Mouse (Mus musculus): ENCODE data around the gene Arhgap25. TPM values are rescaled to one million over a fixed set of nuclear protein-coding genes. Genes with fewer than 3 reads are reported as not detected.

Gene Arhgap25
- total and polyA plus RNA-seq, 2 experiments from 2014 or later: 2.2 to 3.3 TPM

DNA sequence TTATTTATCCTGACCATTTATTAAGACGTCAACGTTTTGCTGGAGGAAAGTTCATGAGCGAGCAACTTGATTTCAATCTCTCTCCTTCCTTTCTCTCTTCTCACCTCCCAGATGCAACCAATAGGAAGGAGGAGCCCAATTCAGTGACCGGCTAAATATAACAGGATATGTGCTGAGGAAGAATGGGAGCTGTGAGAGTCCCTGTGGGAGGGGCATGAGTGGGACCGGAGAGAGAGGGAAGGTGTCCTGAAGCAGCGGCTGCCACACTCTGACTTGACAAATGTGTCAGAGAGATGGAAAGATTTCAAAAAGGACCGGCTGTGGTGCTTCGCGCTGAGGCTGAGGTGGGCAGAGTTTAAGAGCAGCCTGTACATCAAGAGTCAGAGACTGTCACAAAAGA, 2.6 kb upstream of the Arhgap25 start:
- TF ChIP-seq CTCF (IDR thresholded peaks at IDR 0.05; ENCODE audit: low read depth): no peak
- H3K9me3 ChIP-seq (ENCODE audit: low read length): no peaks in the 10 kb centered on the region
- no peak overlapping the region for H3K9ac ChIP-seq
- no peak overlapping the region for H3K4me2 ChIP-seq (ENCODE audit: low read depth)
- no peak overlapping the region for H3K4me3 ChIP-seq (ENCODE audit: low read depth, low read length)
- 58% methylated on average over 9 of the region's 9 CpGs for WGBS
- H3K4me1 ChIP-seq (ENCODE audit: insufficient read depth): no peaks in the 10 kb centered on the region
- no peak for ATAC-seq
- H3K27me3 ChIP-seq (ENCODE audit: insufficient read depth, low read length): no peaks in the 10 kb centered on the region
- no peaks in the 10 kb centered on the region for H3K36me3 ChIP-seq (ENCODE audit: insufficient read depth)
- DNase-seq: no peak
- no peak overlapping the region for H3K27ac ChIP-seq (ENCODE audit: low read depth, low read length)

- no peak overlapping the region for H3K4me3 ChIP-seq (ENCODE audit: low read depth, low read length)
- no peak for TF ChIP-seq CTCF (IDR thresholded peaks at IDR 0.05; ENCODE audit: low read depth)
- H3K4me1 ChIP-seq (ENCODE audit: insufficient read depth): no peaks in the 10 kb centered on the region
- no peaks in the 10 kb centered on the region for H3K27me3 ChIP-seq (ENCODE audit: insufficient read depth, low read length)
- H3K9me3 ChIP-seq (ENCODE audit: low read length): no peaks in the 10 kb centered on the region
- no peak for ATAC-seq
- no peak for DNase-seq
- no peak overlapping the region for H3K27ac ChIP-seq (ENCODE audit: low read depth, low read length)
- H3K4me2 ChIP-seq (ENCODE audit: low read depth): no peak overlapping the region
- H3K9ac ChIP-seq: no peak overlapping the region
- 86% methylated on average over 9 of the region's 9 CpGs for WGBS
- H3K36me3 ChIP-seq (ENCODE audit: insufficient read depth): no peaks in the 10 kb centered on the region
Measured at GRCm38 (mm10) chr6:87534855-87535575, 2.0 kb upstream of the Arhgap25 start.

DNA sequence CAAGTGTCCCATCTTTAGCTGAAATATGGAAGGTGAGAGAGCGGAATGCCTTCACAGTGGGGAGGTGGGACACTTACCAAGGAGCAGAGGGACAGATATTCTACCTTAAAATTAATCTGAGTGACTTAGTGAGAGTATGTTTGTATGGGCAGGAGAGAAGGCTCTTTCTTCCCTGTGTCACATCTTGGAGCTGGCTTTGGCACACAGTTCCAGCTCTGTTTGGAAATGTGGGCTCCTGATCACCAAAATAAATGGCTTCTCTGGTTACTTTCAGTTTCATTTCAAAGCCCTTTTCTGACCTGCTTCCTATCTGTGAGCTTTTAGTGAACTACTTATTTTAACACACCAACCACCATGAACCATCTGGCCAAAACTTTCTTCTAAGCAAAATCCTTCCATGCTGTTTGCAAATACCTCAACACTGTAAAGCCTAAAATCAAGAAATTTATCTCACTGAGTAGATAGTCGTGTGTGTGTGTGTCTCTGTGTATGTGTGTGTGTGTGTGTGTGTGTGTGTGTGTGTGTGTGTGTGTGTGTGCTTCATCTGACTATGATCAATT, 1.5 kb downstream of the Arhgap25 start:
- ATAC-seq (no peak), DNase-seq (no peak)
- H3K4me1 ChIP-seq (ENCODE audit: insufficient read depth): no peaks in the 10 kb centered on the region
- TF ChIP-seq CTCF (IDR thresholded peaks at IDR 0.05; ENCODE audit: low read depth): no peak
- no peaks in the 10 kb centered on the region for H3K36me3 ChIP-seq (ENCODE audit: insufficient read depth)
- WGBS: 85% methylated on average over 2 of the region's 2 CpGs
- H3K4me2 ChIP-seq (ENCODE audit: low read depth): no peak overlapping the region
- no peak overlapping the region for H3K4me3 ChIP-seq (ENCODE audit: low read depth, low read length)
- H3K9me3 ChIP-seq (ENCODE audit: low read length): no peaks in the 10 kb centered on the region
- no peaks in the 10 kb centered on the region for H3K27me3 ChIP-seq (ENCODE audit: insufficient read depth, low read length)
- H3K9ac ChIP-seq: no peak overlapping the region
- no peak overlapping the region for H3K27ac ChIP-seq (ENCODE audit: low read depth, low read length)

GRCm38 (mm10) chr6:87530386-87530785, 2.7 kb downstream of the Arhgap25 start:
- Histone ChIP-seq H3K27ac (ENCODE audit: low read depth, low read length) (no peak overlapping the region), H3K4me3 (ENCODE audit: low read depth, low read length) (no peak overlapping the region), H3K36me3 (ENCODE audit: insufficient read depth) (no peaks in the 10 kb centered on the region), H3K27me3 (ENCODE audit: insufficient read depth, low read length) (no peaks in the 10 kb centered on the region), H3K4me2 (ENCODE audit: low read depth) (no peak overlapping the region), H3K4me1 (ENCODE audit: insufficient read depth) (no peaks in the 10 kb centered on the region), H3K9ac (no peak overlapping the region), H3K9me3 (ENCODE audit: low read length) (no peaks in the 10 kb centered on the region)
- ATAC-seq (no peak), DNase-seq (no peak)
- no peak for TF ChIP-seq CTCF (IDR thresholded peaks at IDR 0.05; ENCODE audit: low read depth)
- WGBS: 91% methylated on average over 2 of the region's 2 CpGs

- no peak overlapping the region for H3K27ac ChIP-seq (ENCODE audit: low read depth, low read length)
- H3K4me2 ChIP-seq (ENCODE audit: low read depth): no peak overlapping the region
- ATAC-seq (no peak), DNase-seq (no peak)
- H3K9me3 ChIP-seq (ENCODE audit: low read length): no peaks in the 10 kb centered on the region
- no peak for TF ChIP-seq CTCF (IDR thresholded peaks at IDR 0.05; ENCODE audit: low read depth)
- H3K4me3 ChIP-seq (ENCODE audit: low read depth, low read length): no peak overlapping the region
- 89% methylated on average over 6 of the region's 6 CpGs for WGBS
- no peaks in the 10 kb centered on the region for H3K27me3 ChIP-seq (ENCODE audit: insufficient read depth, low read length)
- H3K9ac ChIP-seq: no peak overlapping the region
- H3K36me3 ChIP-seq (ENCODE audit: insufficient read depth): no peaks in the 10 kb centered on the region
- H3K4me1 ChIP-seq (ENCODE audit: insufficient read depth): no peaks in the 10 kb centered on the region
Measured at GRCm38 (mm10) chr6:87527846-87528557, 5.1 kb downstream of the Arhgap25 start.

- WGBS: 87% methylated on average over 4 of the region's 4 CpGs
- Histone ChIP-seq H3K36me3 (ENCODE audit: insufficient read depth) (no peaks in the 10 kb centered on the region), H3K4me3 (ENCODE audit: low read depth, low read length) (no peak overlapping the region), H3K27ac (ENCODE audit: low read depth, low read length) (no peak overlapping the region), H3K4me1 (ENCODE audit: insufficient read depth) (no peaks in the 10 kb centered on the region), H3K9me3 (ENCODE audit: low read length) (no peaks in the 10 kb centered on the region), H3K9ac (no peak overlapping the region), H3K4me2 (ENCODE audit: low read depth) (no peak overlapping the region), H3K27me3 (ENCODE audit: insufficient read depth, low read length) (no peaks in the 10 kb centered on the region)
- DNase-seq (no peak), ATAC-seq (no peak)
- TF ChIP-seq CTCF (IDR thresholded peaks at IDR 0.05; ENCODE audit: low read depth): no peak
Measured at GRCm38 (mm10) chr6:87527366-87527765, 5.7 kb downstream of the Arhgap25 start.

GRCm38 (mm10) chr6:87525126-87525525, 7.9 kb downstream of the Arhgap25 start:
- no peak overlapping the region for H3K9ac ChIP-seq
- WGBS: 89% methylated on average over 10 of the region's 10 CpGs
- no peaks in the 10 kb centered on the region for H3K4me1 ChIP-seq (ENCODE audit: insufficient read depth)
- DNase-seq (no peak), ATAC-seq (no peak)
- H3K9me3 ChIP-seq (ENCODE audit: low read length): no peaks in the 10 kb centered on the region
- H3K4me2 ChIP-seq (ENCODE audit: low read depth): no peak overlapping the region
- TF ChIP-seq CTCF (IDR thresholded peaks at IDR 0.05; ENCODE audit: low read depth): no peak
- H3K27me3 ChIP-seq (ENCODE audit: insufficient read depth, low read length): no peaks in the 10 kb centered on the region
- H3K36me3 ChIP-seq (ENCODE audit: insufficient read depth): no peaks in the 10 kb centered on the region
- H3K27ac ChIP-seq (ENCODE audit: low read depth, low read length): no peak overlapping the region
- no peak overlapping the region for H3K4me3 ChIP-seq (ENCODE audit: low read depth, low read length)

Data from forebrain, postnatal 0 days (tissue).